In genomic region chr3:155747511-155747910, GRCm38 (mm10) we compare ENCODE assay signal across 33 mouse cellular contexts.
"Had no signal": no experiment of that assay in that cellular context is flagged by ENCODE, and none has a peak within 500 bp of the region (broad histone marks: within the 10 kb centered on the region; RNA-seq: fewer than 3 reads in every experiment).

No protein-coding gene starts in this region.

- H3K4me3 ChIP-seq: heart, adult 2 months; heart, embryonic 10.5 days; heart, embryonic 12.5 days; heart, embryonic 13.5 days; heart, embryonic 15.5 days; hindbrain, embryonic 10.5 days; hindbrain, embryonic 12.5 days; hindbrain, embryonic 13.5 days; hindbrain, embryonic 15.5 days; kidney, embryonic 15.5 days; layer of hippocampus, adult 2 months; left cerebral cortex, adult 2 months had no signal

- DNase-seq: heart, adult 2 months; heart, postnatal 10 days; heart, postnatal 14 days; heart, postnatal 36 days; heart, postnatal 4 days; kidney, adult 11 months; kidney, adult 18-20 months; kidney, adult 2 months; kidney, adult 8-10 months; kidney, postnatal 10 days; kidney, postnatal 14 days; kidney, postnatal 25 days; kidney, postnatal 36 days; kidney, postnatal 4 days; layer of hippocampus, adult 9-11 months; layer of hippocampus, postnatal 36 days had no signal

- H3K9ac ChIP-seq: heart, embryonic 12.5 days; heart, embryonic 13.5 days; heart, embryonic 15.5 days; hindbrain, embryonic 12.5 days; hindbrain, embryonic 13.5 days; hindbrain, embryonic 14.5 days; hindbrain, embryonic 15.5 days; kidney, embryonic 15.5 days had no signal

- H3K27ac ChIP-seq: heart, adult 2 months; heart, embryonic 10.5 days; heart, embryonic 13.5 days; heart, embryonic 15.5 days; hindbrain, embryonic 10.5 days; hindbrain, embryonic 12.5 days; hindbrain, embryonic 13.5 days; hindbrain, embryonic 14.5 days; hindbrain, embryonic 15.5 days; hindbrain, postnatal 0 days; kidney, embryonic 15.5 days; kidney, postnatal 0 days; layer of hippocampus, adult 2 months; left cerebral cortex, adult 2 months had no signal

- H3K4me1 ChIP-seq: heart, embryonic 10.5 days; heart, embryonic 12.5 days; heart, embryonic 13.5 days; heart, embryonic 15.5 days; hindbrain, embryonic 10.5 days; hindbrain, embryonic 12.5 days; hindbrain, embryonic 13.5 days; hindbrain, embryonic 15.5 days; kidney, embryonic 15.5 days had no signal

- H3K9me3 ChIP-seq: heart, embryonic 10.5 days; heart, embryonic 12.5 days; heart, embryonic 13.5 days; heart, embryonic 15.5 days; hindbrain, embryonic 10.5 days; hindbrain, embryonic 12.5 days; hindbrain, embryonic 15.5 days; kidney, embryonic 15.5 days had no signal

- H3K4me2 ChIP-seq: heart, embryonic 11.5 days; heart, embryonic 12.5 days; heart, embryonic 13.5 days; heart, embryonic 15.5 days; hindbrain, embryonic 12.5 days; hindbrain, embryonic 13.5 days; hindbrain, embryonic 14.5 days; hindbrain, embryonic 15.5 days; kidney, embryonic 15.5 days had no signal

- ATAC-seq: hindbrain, embryonic 16.5 days; hindbrain, postnatal 0 days; inflammation-experienced regulatory T-cells, adult 6 months had no signal

- H3K36me3 ChIP-seq: heart, embryonic 10.5 days; heart, embryonic 12.5 days; heart, embryonic 13.5 days; heart, embryonic 15.5 days; hindbrain, embryonic 10.5 days; hindbrain, embryonic 12.5 days; hindbrain, embryonic 13.5 days; hindbrain, embryonic 15.5 days; kidney, embryonic 15.5 days had no signal

- H3K27me3 ChIP-seq: heart, embryonic 12.5 days; heart, embryonic 13.5 days; heart, embryonic 15.5 days; hindbrain, embryonic 12.5 days; hindbrain, embryonic 13.5 days; hindbrain, embryonic 15.5 days; kidney, embryonic 15.5 days had no signal
